ENCODE assay signal across 8 mouse cellular contexts in the genomic region with DNA sequence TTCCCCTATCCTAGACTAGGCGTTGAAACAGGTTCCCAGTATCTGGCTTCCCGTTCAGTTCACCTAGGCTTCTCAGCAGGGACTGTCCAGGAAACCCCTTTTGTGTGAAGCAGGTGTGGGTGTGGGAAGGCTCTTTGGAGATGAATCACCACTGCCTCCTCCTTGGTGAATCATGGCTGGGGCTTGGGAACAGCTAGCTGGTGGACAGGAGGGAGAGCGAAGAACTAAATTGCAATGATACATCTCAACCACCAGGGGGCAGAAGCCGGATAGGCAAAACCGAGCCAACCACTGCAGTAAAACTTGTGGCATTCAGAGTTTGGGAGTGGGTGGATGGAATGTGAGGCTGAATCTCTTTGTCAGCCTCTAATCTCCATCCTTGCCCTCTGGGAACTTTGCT. TPM values are rescaled to one million over a fixed set of nuclear protein-coding genes. Genes with fewer than 3 reads are reported as not detected.
DNase-seq lines count a peak whose midpoint lies in the region; ATAC-seq and TF ChIP-seq lines count a peak whose summit lies in the region.

No protein-coding gene starts in this region.

- TF ChIP-seq CTCF in liver, embryonic 14.5 days (IDR thresholded peaks at IDR 0.05; ENCODE audit: low read depth), result peak; percentile 92

- no peaks in the 10 kb centered on the region for H3K27me3 ChIP-seq in embryonic facial prominence, embryonic 10.5 days (replicated peaks; ENCODE audit: low read depth, poor library complexity, severe bottlenecking)
- no peaks in the 10 kb centered on the region for H3K27me3 ChIP-seq in heart, embryonic 10.5 days (ENCODE audit: insufficient read depth, poor library complexity, severe bottlenecking)
- H3K27me3 ChIP-seq in liver, embryonic 14.5 days (ENCODE audit: control insufficient read depth, insufficient read depth, low read length), result no peaks in the 10 kb centered on the region
- no peaks in the 10 kb centered on the region for H3K27me3 ChIP-seq in neural tube, embryonic 14.5 days (ENCODE audit: control insufficient read depth, insufficient read depth, low read length)

- H3K4me3 ChIP-seq in embryonic facial prominence, embryonic 10.5 days, result no peak overlapping the region
- no peak overlapping the region for H3K4me3 ChIP-seq in heart, embryonic 10.5 days
- no peak overlapping the region for H3K4me3 ChIP-seq in liver, embryonic 14.5 days (ENCODE audit: insufficient read depth in 1 of 2, low read depth in 2 of 2, low read length in 2 of 2)
- no peak overlapping the region for H3K4me3 ChIP-seq in neural tube, embryonic 14.5 days (ENCODE audit: low read depth, low read length)

- no peak for TF ChIP-seq EP300 in liver, embryonic 14.5 days (IDR thresholded peaks at IDR 0.05; ENCODE audit: low read depth)

- no peak for ATAC-seq in liver, embryonic 14.5 days (ENCODE audit: insufficient read depth)
- peak; percentile 28; the same call in 1 of the 2 replicates for ATAC-seq in neural tube, embryonic 14.5 days (ENCODE audit: low read depth)

- no peak overlapping the region for H3K27ac ChIP-seq in embryonic facial prominence, embryonic 10.5 days (replicated peaks)
- H3K27ac ChIP-seq in heart, embryonic 10.5 days, result no peak overlapping the region
- no peak overlapping the region for H3K27ac ChIP-seq in liver, embryonic 14.5 days
- H3K27ac ChIP-seq in neural tube, embryonic 14.5 days (ENCODE audit: low read depth, low read length), result no peak overlapping the region

- peaks cover 12% of the 10 kb centered on the region; the same call in 1 of the 2 replicates for H3K4me1 ChIP-seq in embryonic facial prominence, embryonic 10.5 days
- H3K4me1 ChIP-seq in heart, embryonic 10.5 days, result peaks cover 17% of the 10 kb centered on the region; the same call in 1 of the 2 replicates
- peaks cover 0 to 2% of the 10 kb centered on the region in 2 experiments; a peak in 1 of 4 replicates for H3K4me1 ChIP-seq in liver, embryonic 14.5 days (replicated peaks; ENCODE audit: control insufficient read depth in 2 of 2, insufficient read depth in 2 of 2, low read length in 1 of 2)
- no peaks in the 10 kb centered on the region for H3K4me1 ChIP-seq in neural tube, embryonic 14.5 days (ENCODE audit: control insufficient read depth, insufficient read depth, low read length)

- no peaks in the 10 kb centered on the region for H3K36me3 ChIP-seq in embryonic facial prominence, embryonic 10.5 days (replicated peaks)
- no peaks in the 10 kb centered on the region for H3K36me3 ChIP-seq in heart, embryonic 10.5 days
- H3K36me3 ChIP-seq in liver, embryonic 14.5 days (replicated peaks; ENCODE audit: control insufficient read depth, insufficient read depth, low read depth), result no peaks in the 10 kb centered on the region
- H3K36me3 ChIP-seq in neural tube, embryonic 14.5 days (ENCODE audit: control insufficient read depth, insufficient read depth, low read length), result no peaks in the 10 kb centered on the region

- H3K4me2 ChIP-seq in liver, embryonic 14.5 days (ENCODE audit: low read depth), result no peak overlapping the region
- no peak overlapping the region for H3K4me2 ChIP-seq in neural tube, embryonic 14.5 days (ENCODE audit: low read depth, low read length)

- no peaks in the 10 kb centered on the region for H3K9me3 ChIP-seq in embryonic facial prominence, embryonic 10.5 days
- no peaks in the 10 kb centered on the region for H3K9me3 ChIP-seq in heart, embryonic 10.5 days
- no peaks in the 10 kb centered on the region for H3K9me3 ChIP-seq in liver, embryonic 14.5 days (ENCODE audit: control insufficient read depth, low read length)
- no peaks in the 10 kb centered on the region for H3K9me3 ChIP-seq in neural tube, embryonic 14.5 days (ENCODE audit: control insufficient read depth, low read length)

- H3K9ac ChIP-seq in liver, embryonic 14.5 days (replicated peaks), result no peak overlapping the region
- no peak overlapping the region for H3K9ac ChIP-seq in neural tube, embryonic 14.5 days (replicated peaks; ENCODE audit: low read depth, low read length)

- WGBS in embryonic facial prominence, embryonic 10.5 days, result 32% methylated on average over 5 of the region's 5 CpGs
- 28% methylated on average over 5 of the region's 5 CpGs for WGBS in heart, embryonic 10.5 days
- WGBS in liver, embryonic 14.5 days (ENCODE audit: insufficient replicate concordance), result 29% methylated on average over 5 of the region's 5 CpGs
- 33% methylated on average over 5 of the region's 5 CpGs for WGBS in neural tube, embryonic 14.5 days

- DNase-seq in 3T3-L1 (ENCODE audit: low read depth, low spot score), result peak; percentile 98
- DNase-seq in ZHBTc4 (ENCODE audit: low read depth, low spot score), result peak; percentile 92
- peak; percentile 75 for DNase-seq in embryonic facial prominence, embryonic 10.5 days (ENCODE audit: low spot score)
- DNase-seq in heart, embryonic 10.5 days (ENCODE audit: low spot score), result peak; percentile 88
- peak; percentile 48 to 71 for DNase-seq in kidney, postnatal 36 days
- DNase-seq in liver, embryonic 14.5 days (ENCODE audit: low read depth in 3 of 3, low spot score in 3 of 3), result no peak
- DNase-seq in testis, postnatal 10 days (ENCODE audit: low spot score), result peak; percentile 65

RNA-seq across cellular contexts. Expression of a gene that starts 4.5 kb away (rescaled TPM):
- not detected in 2 replicates for polyA plus RNA-seq in embryonic facial prominence, embryonic 10.5 days (2016; fragmentation: Nextera tagmentation; extraction: Ambion mirVana)
- not detected in 2 replicates for polyA plus RNA-seq in heart, embryonic 10.5 days (2016; fragmentation: Nextera tagmentation; extraction: Ambion mirVana)
- not detected in 2 replicates for polyA plus RNA-seq in liver, embryonic 14.5 days (2012; rRNA removed)
- polyA plus RNA-seq in liver, embryonic 14.5 days (2014; fragmentation: Nextera tagmentation; extraction: Ambion mirVana), result not detected in 2 replicates
- not detected in 2 replicates for polyA plus RNA-seq in neural tube, embryonic 14.5 days (2014; fragmentation: Nextera tagmentation; extraction: Ambion mirVana)

RNA-seq across cellular contexts. Expression of a gene that starts 16.1 kb away (rescaled TPM):
- not detected in 2 replicates for polyA plus RNA-seq in embryonic facial prominence, embryonic 10.5 days (2016; fragmentation: Nextera tagmentation; extraction: Ambion mirVana)
- not detected in 2 replicates for polyA plus RNA-seq in heart, embryonic 10.5 days (2016; fragmentation: Nextera tagmentation; extraction: Ambion mirVana)
- polyA plus RNA-seq in liver, embryonic 14.5 days (2012; rRNA removed), result not detected in 2 replicates
- polyA plus RNA-seq in liver, embryonic 14.5 days (2014; fragmentation: Nextera tagmentation; extraction: Ambion mirVana), result not detected in 2 replicates
- polyA plus RNA-seq in neural tube, embryonic 14.5 days (2014; fragmentation: Nextera tagmentation; extraction: Ambion mirVana), result not detected in 2 replicates

RNA-seq across cellular contexts. Expression of a gene that starts 18.0 kb away (rescaled TPM):
- 1.1 TPM in 1 of 2 replicates, not detected in the other for polyA plus RNA-seq in embryonic facial prominence, embryonic 10.5 days (2016; fragmentation: Nextera tagmentation; extraction: Ambion mirVana)
- polyA plus RNA-seq in heart, embryonic 10.5 days (2016; fragmentation: Nextera tagmentation; extraction: Ambion mirVana), result 0.30 and 0.43 TPM in 2 replicates
- polyA plus RNA-seq in liver, embryonic 14.5 days (2012; rRNA removed), result 1.0 and 2.0 TPM in 2 replicates
- polyA plus RNA-seq in liver, embryonic 14.5 days (2014; fragmentation: Nextera tagmentation; extraction: Ambion mirVana), result 0.73 and 1.0 TPM in 2 replicates
- polyA plus RNA-seq in neural tube, embryonic 14.5 days (2014; fragmentation: Nextera tagmentation; extraction: Ambion mirVana), result 1.2 TPM in 1 of 2 replicates, not detected in the other

RNA-seq across cellular contexts. Expression of a gene that starts 22.7 kb away (rescaled TPM):
- polyA plus RNA-seq in embryonic facial prominence, embryonic 10.5 days (2016; fragmentation: Nextera tagmentation; extraction: Ambion mirVana), result not detected in 2 replicates
- not detected in 2 replicates for polyA plus RNA-seq in heart, embryonic 10.5 days (2016; fragmentation: Nextera tagmentation; extraction: Ambion mirVana)
- not detected in 2 replicates for polyA plus RNA-seq in liver, embryonic 14.5 days (2012; rRNA removed)
- not detected in 2 replicates for polyA plus RNA-seq in liver, embryonic 14.5 days (2014; fragmentation: Nextera tagmentation; extraction: Ambion mirVana)
- polyA plus RNA-seq in neural tube, embryonic 14.5 days (2014; fragmentation: Nextera tagmentation; extraction: Ambion mirVana), result not detected in 2 replicates

RNA-seq across cellular contexts. Expression of a gene that starts 25.2 kb away (rescaled TPM):
- polyA plus RNA-seq in embryonic facial prominence, embryonic 10.5 days (2016; fragmentation: Nextera tagmentation; extraction: Ambion mirVana), result 0.44 TPM in 1 of 2 replicates, not detected in the other
- polyA plus RNA-seq in heart, embryonic 10.5 days (2016; fragmentation: Nextera tagmentation; extraction: Ambion mirVana), result 0.31 and 0.44 TPM in 2 replicates
- polyA plus RNA-seq in liver, embryonic 14.5 days (2012; rRNA removed), result not detected in 2 replicates
- 0.20 TPM in 1 of 2 replicates, not detected in the other for polyA plus RNA-seq in liver, embryonic 14.5 days (2014; fragmentation: Nextera tagmentation; extraction: Ambion mirVana)
- 0.31 and 2.0 TPM in 2 replicates for polyA plus RNA-seq in neural tube, embryonic 14.5 days (2014; fragmentation: Nextera tagmentation; extraction: Ambion mirVana)

Comparison
In these comparisons a context has a peak if more than half of its experiments do, and no peak if none do; other contexts are left out.
1. DNase-seq: peak in 3T3-L1 (single experiment), ZHBTc4 (single experiment), embryonic facial prominence, embryonic 10.5 days (single experiment), heart, embryonic 10.5 days (single experiment), kidney, postnatal 36 days (2 of 2) and testis, postnatal 10 days (single experiment); none in liver, embryonic 14.5 days (0 of 3).